Mouse (Mus musculus): ENCODE measurements around the gene Prpf19.

- no peak for TF ChIP-seq CTCF (IDR thresholded peaks at IDR 0.05; ENCODE audit: extremely low read depth, insufficient read depth, insufficient read length, insufficient replicate concordance)
- no peak for TF ChIP-seq POLR2A (IDR thresholded peaks at IDR 0.05; ENCODE audit: low read depth, low read length)
Measured at GRCm38 (mm10) chr19:10920532-10920931, 25.5 kb downstream of the Prpf19 start, which contains the start of gene Zp1.

Measured in spleen, adult 2 months (tissue).